Mouse (Mus musculus) gastrocnemius, adult 18-20 months (tissue): ENCODE measurements around the gene Hltf. TPM values are rescaled to one million over a fixed set of nuclear protein-coding genes. Genes with fewer than 3 reads are reported as not detected.

ENCODE experiments used
- DNase-seq: peaks from one replicate; pipeline ENCODE4 v3.0.0; 2021; ENCODE audit warnings: low spot score
- total RNA-seq, 2 experiments: library from RNA; stranded (reverse); gene quantifications; 2 replicates each; pipeline ENCODE4 v1.2.3; 2021

Gene Hltf
- total RNA-seq, 2 experiments from 2014 or later: 2.2 to 2.5 TPM

GRCm38 (mm10) chr3:20144401-20144800, 86.8 kb downstream of the Hltf start:
- DNase-seq: no peak

DNA sequence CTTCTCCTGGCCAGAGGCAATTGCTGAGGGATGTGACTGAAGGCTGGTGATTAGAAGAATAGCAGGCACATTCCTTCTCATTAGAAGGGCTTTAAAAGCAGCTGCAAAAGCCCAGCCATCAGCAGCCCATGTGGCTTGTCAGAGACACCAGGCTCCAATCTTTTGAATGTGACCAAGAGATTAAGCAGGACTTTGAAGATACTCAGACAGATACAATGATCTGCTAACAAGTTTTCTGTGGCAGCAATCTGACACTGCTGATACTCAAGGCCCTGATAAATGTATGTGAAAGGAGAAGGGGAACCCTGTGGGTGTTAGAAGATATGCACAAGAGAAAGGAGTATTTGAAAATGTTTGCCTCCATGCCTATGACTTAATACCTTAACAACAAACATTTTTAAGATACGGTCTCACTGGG, 88.1 kb downstream of the Hltf start:
- DNase-seq: no peak

- DNase-seq: peak; percentile 55
Measured at GRCm38 (mm10) chr3:20146884-20147395, 89.3 kb downstream of the Hltf start.

GRCm38 (mm10) chr3:20147647-20148046, 90.0 kb downstream of the Hltf start:
- DNase-seq: no peak

DNA sequence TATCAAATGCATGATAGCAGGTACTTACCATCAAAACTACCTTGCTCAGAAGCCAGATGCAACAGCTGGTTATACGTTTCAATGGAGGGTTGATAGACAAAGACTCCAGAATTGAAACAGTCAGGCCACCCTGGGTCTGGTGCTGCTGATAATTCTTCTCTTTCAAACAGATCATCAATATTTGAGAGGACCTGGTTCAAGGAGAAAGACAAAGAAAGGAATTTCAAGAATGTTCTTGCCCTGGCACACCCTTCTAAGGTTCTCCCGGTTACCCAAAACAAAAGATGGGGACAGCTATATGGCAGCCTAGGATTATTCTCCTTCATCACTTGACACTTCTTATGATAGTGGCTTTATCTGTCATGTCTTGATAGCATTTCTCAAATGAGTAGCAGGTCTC, 92.9 kb downstream of the Hltf start:
- DNase-seq: no peak

- DNase-seq: no peak
Measured at GRCm38 (mm10) chr3:20151651-20152050, 94.0 kb downstream of the Hltf start.

DNA sequence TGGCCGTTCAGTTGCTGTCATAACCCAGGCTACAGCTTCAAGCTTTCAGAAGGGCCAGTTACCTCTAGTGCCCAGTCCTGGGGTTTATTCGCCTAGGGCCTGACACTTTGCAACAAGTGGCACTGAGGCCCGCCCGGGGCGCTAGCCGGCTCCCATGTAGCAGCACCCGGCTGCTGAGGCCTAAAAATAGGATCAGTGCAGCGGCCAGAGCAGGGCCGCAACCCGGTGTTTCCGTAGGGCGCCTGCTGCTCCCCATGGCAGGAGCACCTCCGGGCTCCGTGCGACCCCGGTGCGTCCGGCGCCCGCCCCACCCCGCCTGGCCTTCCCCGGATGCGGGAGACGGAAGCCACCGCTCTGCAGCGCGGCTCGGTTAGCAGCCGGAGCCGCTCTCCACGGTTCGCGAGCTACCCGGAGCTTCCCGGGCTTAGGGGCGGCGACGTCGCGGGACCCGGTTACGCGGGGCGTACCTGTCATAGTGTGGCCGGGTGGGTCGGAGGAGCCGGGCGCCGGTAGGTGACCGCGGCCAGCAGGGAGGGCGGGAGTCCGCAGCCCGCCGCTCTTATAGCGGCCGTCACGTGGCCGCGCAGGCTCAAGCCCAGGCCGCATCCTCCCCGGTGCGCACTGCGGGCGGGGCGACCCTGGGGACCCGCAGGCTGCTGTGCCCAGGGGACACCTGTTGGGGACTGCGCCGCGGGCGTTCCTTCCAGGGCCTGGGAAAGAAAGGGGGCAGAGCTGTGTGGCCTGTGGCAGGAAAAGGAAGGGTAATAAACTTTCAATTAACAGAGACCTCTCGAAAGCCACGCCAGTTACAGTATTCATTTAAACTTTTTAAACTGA, 97.1 kb downstream of the Hltf start, which contains the start of gene Gyg:
Gene Gyg (minus strand): TSS at position 787 of the 837 bp plus-strand sequence.
- DNase-seq: peak; percentile 69

DNA sequence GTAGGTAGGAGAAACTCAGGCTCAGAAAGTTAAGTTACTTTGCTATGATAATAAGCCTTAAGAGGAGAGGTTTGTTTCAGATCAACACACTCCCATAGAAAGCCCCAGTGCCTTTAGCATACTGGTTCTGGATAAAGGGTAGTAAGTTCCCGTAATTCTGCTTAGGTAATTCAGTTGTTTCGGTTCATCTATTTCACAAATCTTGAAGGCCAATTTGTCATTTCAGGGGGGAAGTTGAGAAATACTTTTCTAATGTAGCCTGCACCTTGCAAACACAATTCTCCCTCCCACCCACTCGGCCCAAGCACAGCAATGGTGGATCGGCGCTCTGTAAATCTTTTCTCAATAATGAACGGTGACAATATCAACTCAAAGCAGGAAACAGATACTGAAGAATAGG, 97.9 kb downstream of the Hltf start:
- DNase-seq: no peak

GRCm38 (mm10) chr3:20167487-20167886, 109.9 kb downstream of the Hltf start:
- DNase-seq: no peak

Other genes starting within 250 kb of the Hltf start
- 1 to 10 TPM; 6.3 to 6.5 TPM for gene Cp, start 100.8 kb upstream of the Hltf start, total RNA-seq
- 1 to 10 TPM; 3.6 to 3.8 TPM for gene Hps3, start 22.5 kb upstream of the Hltf start, total RNA-seq
- gene Gyg, start 97.5 kb downstream of the Hltf start, total RNA-seq: 100 to 1,000 TPM; 451 to 474 TPM
- 1 to 10 TPM; 2.1 to 2.8 TPM for gene Cpa3, start 184.4 kb downstream of the Hltf start, total RNA-seq
- gene Cpb1, start 217.9 kb downstream of the Hltf start, total RNA-seq: under 1 TPM in 1 of 2 experiments, not detected in 1; 0.07 TPM